Mouse (Mus musculus) forebrain, embryonic 15.5 days (tissue): Measurements from ENCODE around the gene Dleu7. TPM values are rescaled to one million over a fixed set of nuclear protein-coding genes. Genes with fewer than 3 reads are reported as not detected.
A peak's percentile ranks its signal among the peaks of the same experiment; 100 is the strongest.

Source experiments
- ATAC-seq: fragments of 200-750 bp; cut with Nextera tagmentation; replicated peaks from 2 replicates; pipeline ENCODE4 v1.8.0; 2017; ENCODE audit warnings: mild to moderate bottlenecking, moderate TSS enrichment, moderate library complexity
- H3K27ac ChIP-seq: fragments of 300-500 bp; sonication (generic); replicated peaks from 2 replicates; pipeline ENCODE4 v1.5.1; 2015; ENCODE audit warnings: mild to moderate bottlenecking, inconsistent platforms
- H3K27me3 ChIP-seq: fragments of 300-500 bp; sonication (generic); 2 replicates; pipeline ENCODE4 v1.6.1; 2015; ENCODE audit warnings: inconsistent platforms
- H3K36me3 ChIP-seq: fragments of 300-500 bp; sonication (generic); 2 replicates; pipeline ENCODE4 v1.6.1; 2015; ENCODE audit warnings: mild to moderate bottlenecking, inconsistent platforms
- H3K4me1 ChIP-seq: fragments of 300-500 bp; sonication (generic); 2 replicates; pipeline ENCODE4 v1.6.1; 2015; ENCODE audit warnings: inconsistent platforms
- H3K4me2 ChIP-seq: fragments of 300-500 bp; sonication (generic); replicated peaks from 2 replicates; pipeline ENCODE4 v1.6.1; 2015; ENCODE audit warnings: mild to moderate bottlenecking, inconsistent platforms
- H3K4me3 ChIP-seq: fragments of 300-500 bp; sonication (generic); 2 replicates; pipeline ENCODE4 v1.5.1; 2015; ENCODE audit warnings: mild to moderate bottlenecking, inconsistent platforms
- H3K9ac ChIP-seq: fragments of 300-500 bp; sonication (generic); replicated peaks from 2 replicates; pipeline ENCODE4 v1.6.1; 2015; ENCODE audit warnings: mild to moderate bottlenecking, inconsistent platforms
- H3K9me3 ChIP-seq: fragments of 300-500 bp; sonication (generic); 2 replicates; pipeline ENCODE4 v1.6.1; 2016; ENCODE audit warnings: inconsistent platforms
- WGBS: fragments of 180-500 bp; shearing (Covaris S2); methylation state at CpG from one replicate; pipeline ENCODE4 v1.1.7; 2015; ENCODE audit warnings: mixed read lengths; 5-methylcytosine and 5-hydroxymethylcytosine counted together
- polyA plus RNA-seq: library from polyadenylated mRNA; unstranded; fragments of >200 nt; fragmentation: Nextera tagmentation; extraction: Ambion mirVana; gene quantifications from 2 replicates; pipeline ENCODE4 v1.2.1, GENCODE M21; 2015

The Dleu7 gene
- polyA plus RNA-seq, 1 experiment from 2014 or later = 23.2 TPM

- no peaks in the 10 kb centered on the region for H3K4me1 ChIP-seq
Measured at GRCm38 (mm10) chr14:62270698-62271396, 22.0 kb downstream of the Dleu7 start.

DNA sequence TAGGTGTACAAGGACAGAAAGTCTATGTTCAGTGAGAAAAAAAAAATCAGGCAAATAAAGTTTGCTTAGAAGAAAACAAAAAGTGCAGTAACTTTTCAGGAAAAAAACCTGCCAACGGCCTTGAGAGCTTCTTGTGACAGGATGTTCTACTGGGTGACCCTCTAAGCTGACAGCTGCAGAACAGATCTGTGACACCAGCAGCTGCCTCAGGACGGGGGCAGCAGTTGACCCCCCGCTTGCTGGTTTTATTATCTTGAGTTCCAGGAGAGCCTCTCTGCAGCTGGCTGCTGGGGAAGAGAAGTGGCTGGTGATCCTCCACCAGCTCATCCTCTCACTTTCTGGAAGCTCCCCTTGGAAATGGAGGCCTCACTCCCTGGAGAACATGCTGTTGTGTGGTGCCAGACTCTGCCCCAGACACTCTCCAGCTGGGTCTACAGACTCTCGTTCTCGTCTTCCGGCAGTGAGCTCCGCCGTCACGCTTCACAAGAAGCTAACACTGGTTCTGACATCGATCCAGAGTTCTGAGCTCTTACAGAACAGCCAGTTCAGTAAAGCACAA lies 33.8 kb downstream of the Dleu7 start:
- Histone ChIP-seq H3K9me3 (no peaks in the 10 kb centered on the region), H3K4me1 (no peaks in the 10 kb centered on the region)
- 76% methylated on average over 10 of the region's 10 CpGs for WGBS

More at GRCm38 (mm10) chr14:62270698-62271396, 22.0 kb downstream of the Dleu7 start:
- Histone ChIP-seq H3K9me3 (no peaks in the 10 kb centered on the region), H3K4me2 (no peak overlapping the region), H3K27me3 (no peaks in the 10 kb centered on the region), H3K36me3 (0 out of 2 replicates have a peak, but pooled peaks cover under 1% of the 10 kb centered on the region), H3K4me3 (no peak overlapping the region), H3K9ac (no peak overlapping the region), H3K27ac (no peak overlapping the region)
- 80% methylated on average over 12 of the region's 12 CpGs for WGBS
- no peak for ATAC-seq

GRCm38 (mm10) chr14:62258125-62258524 lies 34.7 kb downstream of the Dleu7 start:
- 61% methylated on average over 6 of the region's 6 CpGs for WGBS
- Histone ChIP-seq H3K27me3 (no peaks in the 10 kb centered on the region), H3K9ac (no peak overlapping the region), H3K27ac (no peak overlapping the region), H3K4me1 (no peaks in the 10 kb centered on the region), H3K4me2 (no peak overlapping the region), H3K9me3 (no peaks in the 10 kb centered on the region), H3K36me3 (no peaks in the 10 kb centered on the region), H3K4me3 (no peak overlapping the region)
- no peak for ATAC-seq

More for the DNA sequence above, 33.8 kb downstream of the Dleu7 start:
- H3K9ac ChIP-seq = no peak overlapping the region
- H3K27ac ChIP-seq = no peak overlapping the region
- no peaks in the 10 kb centered on the region for H3K27me3 ChIP-seq
- no peak overlapping the region for H3K4me2 ChIP-seq
- ATAC-seq = no peak
- H3K36me3 ChIP-seq = no peaks in the 10 kb centered on the region
- H3K4me3 ChIP-seq = no peak overlapping the region

GRCm38 (mm10) chr14:62256066-62256465 lies 36.8 kb downstream of the Dleu7 start:
- 90% methylated on average over 5 of the region's 5 CpGs for WGBS
- no peaks in the 10 kb centered on the region for H3K36me3 ChIP-seq

DNA sequence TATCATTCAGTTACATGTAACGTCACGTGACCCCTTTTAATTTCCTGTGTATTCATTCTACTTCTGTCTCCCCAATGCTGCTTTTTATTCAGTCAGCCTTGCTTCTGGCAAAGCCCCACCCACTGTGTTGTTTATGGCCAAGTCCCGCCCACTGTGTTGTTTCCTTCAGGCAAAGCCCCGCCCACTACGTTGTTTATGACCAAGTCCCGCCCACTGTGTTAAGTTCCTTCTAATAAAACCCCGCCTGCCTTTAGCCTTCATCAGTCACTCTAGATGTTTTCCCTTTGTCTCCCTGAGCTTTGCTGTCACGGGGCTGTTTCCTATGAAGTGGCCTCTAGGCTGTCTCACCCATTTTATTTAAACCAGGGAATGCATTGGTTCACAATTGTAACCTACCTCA lies 38.5 kb downstream of the Dleu7 start:
- Histone ChIP-seq H3K4me3 (no peak overlapping the region), H3K27me3 (no peaks in the 10 kb centered on the region), H3K27ac (no peak overlapping the region), H3K4me1 (no peaks in the 10 kb centered on the region), H3K4me2 (no peak overlapping the region), H3K36me3 (no peaks in the 10 kb centered on the region), H3K9ac (no peak overlapping the region), H3K9me3 (no peaks in the 10 kb centered on the region)
- ATAC-seq = no peak
- WGBS = 58% methylated on average over 8 of the region's 8 CpGs

More at GRCm38 (mm10) chr14:62256066-62256465, 36.8 kb downstream of the Dleu7 start:
- Histone ChIP-seq H3K4me2 (no peak overlapping the region), H3K4me1 (no peaks in the 10 kb centered on the region), H3K4me3 (no peak overlapping the region), H3K9me3 (no peaks in the 10 kb centered on the region), H3K27ac (no peak overlapping the region), H3K27me3 (no peaks in the 10 kb centered on the region), H3K9ac (no peak overlapping the region)
- no peak for ATAC-seq

DNA sequence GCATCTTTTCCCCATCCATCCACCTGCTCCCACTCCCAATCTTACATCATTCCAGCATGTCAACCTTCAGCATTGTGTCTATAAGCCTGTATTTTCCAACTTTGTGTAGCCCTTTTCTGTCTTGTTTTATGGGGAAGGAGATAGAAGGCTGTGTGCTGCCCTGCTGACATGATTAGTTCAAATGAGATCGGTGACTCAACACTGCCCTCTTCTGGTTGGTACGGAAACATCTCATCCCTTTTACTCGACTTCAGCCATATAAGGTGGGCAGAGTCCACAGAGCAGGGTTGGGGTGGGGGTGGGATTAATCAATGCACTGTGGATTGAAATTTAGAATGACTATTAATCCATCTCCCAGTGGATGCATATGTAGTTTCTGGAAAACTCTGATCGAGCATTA lies 40.8 kb downstream of the Dleu7 start:
- H3K4me2 ChIP-seq = no peak overlapping the region
- no peaks in the 10 kb centered on the region for H3K36me3 ChIP-seq
- H3K4me3 ChIP-seq = no peak overlapping the region
- H3K27ac ChIP-seq = no peak overlapping the region
- no peaks in the 10 kb centered on the region for H3K9me3 ChIP-seq
- WGBS = 9% methylated on average over 4 of the region's 4 CpGs
- H3K4me1 ChIP-seq = no peaks in the 10 kb centered on the region
- no peaks in the 10 kb centered on the region for H3K27me3 ChIP-seq
- H3K9ac ChIP-seq = no peak overlapping the region
- ATAC-seq = peak; percentile 85

- Histone ChIP-seq H3K4me2 (no peak overlapping the region), H3K27me3 (no peaks in the 10 kb centered on the region), H3K9ac (no peak overlapping the region), H3K4me3 (no peak overlapping the region), H3K4me1 (no peaks in the 10 kb centered on the region), H3K27ac (no peak overlapping the region), H3K36me3 (no peaks in the 10 kb centered on the region), H3K9me3 (no peaks in the 10 kb centered on the region)
- no peak for ATAC-seq
- WGBS = 60% methylated on average over 3 of the region's 3 CpGs
Measured at GRCm38 (mm10) chr14:62250046-62250445, 42.8 kb downstream of the Dleu7 start.

DNA sequence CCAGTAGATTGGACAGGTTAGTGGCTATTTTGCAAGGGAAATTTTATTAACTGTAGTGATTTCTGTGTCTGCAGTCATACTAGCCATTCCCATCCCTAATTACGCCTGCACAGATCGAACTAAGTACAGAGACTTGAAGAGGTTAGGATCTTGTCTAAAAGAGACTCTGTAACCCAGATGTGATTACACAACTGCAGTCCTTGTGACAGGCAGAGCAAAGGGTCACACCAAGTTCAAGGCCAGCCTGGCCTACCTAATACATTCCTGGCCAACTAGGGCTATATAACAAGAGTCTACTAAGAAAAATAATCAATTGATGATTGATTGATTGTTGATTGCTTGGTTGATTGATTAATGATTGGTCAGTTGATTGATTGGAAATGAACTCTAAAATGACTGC lies 43.6 kb downstream of the Dleu7 start:
- Histone ChIP-seq H3K27ac (no peak overlapping the region), H3K36me3 (no peaks in the 10 kb centered on the region), H3K4me2 (no peak overlapping the region), H3K9me3 (no peaks in the 10 kb centered on the region), H3K9ac (no peak overlapping the region), H3K4me3 (no peak overlapping the region), H3K4me1 (no peaks in the 10 kb centered on the region), H3K27me3 (no peaks in the 10 kb centered on the region)
- 95% methylated on average over 2 of the region's 2 CpGs for WGBS
- no peak for ATAC-seq

- 84% methylated on average over 10 of the region's 10 CpGs for WGBS
- Histone ChIP-seq H3K4me1 (no peaks in the 10 kb centered on the region), H3K4me3 (no peak overlapping the region), H3K9ac (no peak overlapping the region), H3K27me3 (no peaks in the 10 kb centered on the region), H3K4me2 (no peak overlapping the region), H3K27ac (no peak overlapping the region), H3K36me3 (no peaks in the 10 kb centered on the region), H3K9me3 (no peaks in the 10 kb centered on the region)
- ATAC-seq = no peak
Measured at GRCm38 (mm10) chr14:62248796-62249195, 44.1 kb downstream of the Dleu7 start.

- Histone ChIP-seq H3K9ac (no peak overlapping the region), H3K4me1 (no peaks in the 10 kb centered on the region), H3K27ac (no peak overlapping the region), H3K4me3 (no peak overlapping the region), H3K4me2 (no peak overlapping the region), H3K9me3 (no peaks in the 10 kb centered on the region), H3K27me3 (no peaks in the 10 kb centered on the region), H3K36me3 (no peaks in the 10 kb centered on the region)
- 66% methylated on average over 7 of the region's 7 CpGs for WGBS
- ATAC-seq = no peak
Measured at GRCm38 (mm10) chr14:62248345-62248744, 44.5 kb downstream of the Dleu7 start.

DNA sequence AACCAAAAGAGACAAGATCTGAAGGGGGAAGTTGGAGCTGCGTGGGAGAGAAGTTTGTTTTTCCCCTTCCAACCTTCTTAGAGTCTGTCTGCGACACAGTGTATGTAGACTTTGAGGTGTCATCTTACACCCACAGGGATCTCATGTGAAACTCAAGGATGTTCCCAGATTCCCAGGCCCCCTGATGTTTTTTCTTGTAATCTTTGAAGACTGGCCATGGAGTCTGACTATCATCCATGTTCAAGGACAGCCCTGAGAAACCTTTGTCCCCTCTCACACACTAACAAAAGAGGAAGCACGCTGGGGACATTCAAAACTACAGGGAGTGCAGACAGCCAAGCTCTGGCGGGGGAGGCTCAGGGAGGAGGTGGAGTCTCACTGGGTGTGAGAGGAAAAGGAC lies 47.3 kb downstream of the Dleu7 start:
- no peak for ATAC-seq
- Histone ChIP-seq H3K4me3 (no peak overlapping the region), H3K4me1 (no peaks in the 10 kb centered on the region), H3K36me3 (no peaks in the 10 kb centered on the region), H3K4me2 (no peak overlapping the region), H3K27me3 (no peaks in the 10 kb centered on the region), H3K9ac (no peak overlapping the region), H3K27ac (no peak overlapping the region), H3K9me3 (no peaks in the 10 kb centered on the region)
- WGBS = 37% methylated on average over 4 of the region's 4 CpGs

DNA sequence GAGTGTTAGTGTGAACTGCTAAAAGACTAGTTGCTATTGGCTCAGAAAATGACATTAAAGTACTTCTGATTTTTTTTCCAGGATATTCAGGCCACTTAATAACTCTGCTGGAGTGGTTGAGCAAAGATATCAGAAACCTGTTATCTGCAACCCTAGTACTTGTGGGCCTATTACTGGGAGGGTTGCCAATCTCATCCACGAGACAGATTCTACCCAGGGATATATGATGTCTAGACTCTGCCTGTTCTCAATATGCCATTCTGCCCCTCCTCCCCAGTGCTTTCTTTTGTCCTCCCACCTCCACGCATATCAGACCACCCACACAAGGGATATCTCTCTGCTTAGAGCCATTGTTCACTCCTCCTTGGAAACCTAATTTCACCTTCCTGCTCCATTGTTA lies 49.3 kb downstream of the Dleu7 start:
- no peak overlapping the region for H3K9ac ChIP-seq
- WGBS = 65% methylated on average over 2 of the region's 2 CpGs
- no peaks in the 10 kb centered on the region for H3K9me3 ChIP-seq
- H3K36me3 ChIP-seq = no peaks in the 10 kb centered on the region
- ATAC-seq = no peak
- H3K27ac ChIP-seq = no peak overlapping the region
- no peak overlapping the region for H3K4me3 ChIP-seq
- H3K27me3 ChIP-seq = no peaks in the 10 kb centered on the region
- H3K4me2 ChIP-seq = no peak overlapping the region
- no peaks in the 10 kb centered on the region for H3K4me1 ChIP-seq

DNA sequence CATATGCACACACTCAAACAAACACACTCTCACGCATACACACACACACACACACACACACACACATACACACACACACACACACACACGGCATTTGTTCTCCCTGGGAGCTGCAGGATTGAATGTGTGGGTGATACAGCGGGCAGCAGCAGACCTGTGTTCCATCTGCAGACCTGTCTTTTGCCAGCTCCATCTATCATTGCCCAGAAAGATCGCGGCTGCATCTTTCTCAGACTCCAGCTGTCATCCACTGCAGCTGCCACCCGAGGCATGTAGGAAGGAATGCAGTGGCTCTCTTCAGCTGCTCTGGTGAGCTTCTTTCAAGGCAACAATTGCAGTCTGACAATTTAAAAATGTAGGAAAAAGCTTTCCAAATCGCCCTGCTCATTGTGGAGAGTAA lies 56.9 kb downstream of the Dleu7 start:
- no peak for ATAC-seq
- Histone ChIP-seq H3K9ac (no peak overlapping the region), H3K4me2 (no peak overlapping the region), H3K27ac (no peak overlapping the region), H3K36me3 (no peaks in the 10 kb centered on the region), H3K27me3 (no peaks in the 10 kb centered on the region), H3K4me3 (no peak overlapping the region), H3K4me1 (0 out of 2 replicates have a peak, but pooled peaks cover 3% of the 10 kb centered on the region), H3K9me3 (no peaks in the 10 kb centered on the region)
- 51% methylated on average over 7 of the region's 7 CpGs for WGBS
